In genomic region chr11:5251112-5251511, GRCm38 (mm10) we compare ENCODE assay signal across 32 mouse cellular contexts. TPM values are rescaled to one million over a fixed set of nuclear protein-coding genes. Genes with fewer than 3 reads are reported as not detected.
A peak's percentile ranks its signal among the peaks of the same experiment; 100 is the strongest.
DNase-seq lines count a peak whose midpoint lies in the region; ATAC-seq and TF ChIP-seq lines count a peak whose summit lies in the region.
"Had no signal": no experiment of that assay in that cellular context is flagged by ENCODE, and none has a peak within 500 bp of the region (broad histone marks: within the 10 kb centered on the region; RNA-seq: fewer than 3 reads in every experiment).

No protein-coding gene starts in this region.

- H3K79me2 ChIP-seq in C2C12 (ENCODE audit: control insufficient read depth, insufficient read depth): peaks cover 90% of the 10 kb centered on the region
- H3K79me2 ChIP-seq in myocyte (ENCODE audit: control insufficient read depth, insufficient read depth): peaks cover 91% of the 10 kb centered on the region

- H3K27ac ChIP-seq in limb, embryonic 14.5 days (replicated peaks; ENCODE audit: low read depth, low read length): 0 out of 2 replicates have a peak overlapping the region, but pooled peaks have one; percentile 33
- no peak overlapping the region for H3K27ac ChIP-seq in limb, embryonic 10.5 days
- H3K27ac ChIP-seq in embryonic facial prominence, embryonic 13.5 days: peak overlapping the region; percentile 76; the same call in 1 of the 2 replicates
- H3K27ac ChIP-seq: heart, adult 2 months; heart, embryonic 13.5 days; hindbrain, embryonic 10.5 days; hindbrain, embryonic 15.5 days; left cerebral cortex, adult 2 months; liver, embryonic 14.5 days; macrophage; neural tube, embryonic 15.5 days had no signal

- WGBS in limb, embryonic 14.5 days: 58% methylated on average over 6 of the region's 6 CpGs
- 75% methylated on average over 6 of the region's 6 CpGs for WGBS in limb, embryonic 10.5 days
- 19% methylated on average over 6 of the region's 6 CpGs for WGBS in embryonic facial prominence, embryonic 13.5 days

- no peaks in the 10 kb centered on the region for H3K9me3 ChIP-seq in limb, embryonic 14.5 days (ENCODE audit: control insufficient read depth, low read length)
- no peaks in the 10 kb centered on the region for H3K9me3 ChIP-seq in limb, embryonic 10.5 days (replicated peaks)
- H3K9me3 ChIP-seq in embryonic facial prominence, embryonic 13.5 days: no peaks in the 10 kb centered on the region
- H3K9me3 ChIP-seq: embryonic facial prominence, embryonic 12.5 days; G1E; heart, embryonic 13.5 days; hindbrain, embryonic 10.5 days; hindbrain, embryonic 15.5 days; neural tube, embryonic 15.5 days; stomach, embryonic 15.5 days had no signal

- peaks cover 26% of the 10 kb centered on the region for H3K4me1 ChIP-seq in limb, embryonic 14.5 days (ENCODE audit: control insufficient read depth, insufficient read depth, low read length)
- peaks cover 46% of the 10 kb centered on the region for H3K4me1 ChIP-seq in limb, embryonic 10.5 days
- peaks cover 67% of the 10 kb centered on the region for H3K4me1 ChIP-seq in embryonic facial prominence, embryonic 13.5 days

- no peak overlapping the region for H3K4me2 ChIP-seq in limb, embryonic 14.5 days (replicated peaks; ENCODE audit: low read depth, low read length, severe bottlenecking)
- H3K4me2 ChIP-seq in embryonic facial prominence, embryonic 13.5 days: no peak overlapping the region
- H3K4me2 ChIP-seq in myocyte (ENCODE audit: low read depth): peak overlapping the region; percentile 65
- H3K4me2 ChIP-seq: embryonic facial prominence, embryonic 12.5 days; heart, embryonic 13.5 days; hindbrain, embryonic 15.5 days; neural tube, embryonic 15.5 days; stomach, embryonic 15.5 days had no signal

- H3K4me3 ChIP-seq in limb, embryonic 14.5 days (replicated peaks; ENCODE audit: low read length): no peak overlapping the region
- H3K4me3 ChIP-seq in limb, embryonic 10.5 days: no peak overlapping the region
- no peak overlapping the region for H3K4me3 ChIP-seq in C2C12 (ENCODE audit: insufficient read depth, poor library complexity, severe bottlenecking)
- no peak overlapping the region for H3K4me3 ChIP-seq in embryonic facial prominence, embryonic 13.5 days
- H3K4me3 ChIP-seq in myocyte: no peak overlapping the region
- H3K4me3 ChIP-seq: embryonic facial prominence, embryonic 12.5 days; heart, adult 2 months; heart, embryonic 13.5 days; hindbrain, embryonic 10.5 days; hindbrain, embryonic 15.5 days; left cerebral cortex, adult 2 months; neural tube, embryonic 15.5 days; stomach, embryonic 15.5 days had no signal

- no peaks in the 10 kb centered on the region for H3K27me3 ChIP-seq in limb, embryonic 14.5 days (ENCODE audit: control insufficient read depth, insufficient read depth, low read length)
- H3K27me3 ChIP-seq in limb, embryonic 10.5 days (ENCODE audit: low read depth, poor library complexity, severe bottlenecking): no peaks in the 10 kb centered on the region
- H3K27me3 ChIP-seq in C2C12 (ENCODE audit: control insufficient read depth, insufficient read depth, insufficient read length) (no peaks in the 10 kb centered on the region), myocyte (ENCODE audit: control insufficient read depth, insufficient read depth, insufficient read length) (no peaks in the 10 kb centered on the region)
- no peaks in the 10 kb centered on the region for H3K27me3 ChIP-seq in embryonic facial prominence, embryonic 13.5 days
- H3K27me3 ChIP-seq: embryonic facial prominence, embryonic 12.5 days; heart, embryonic 13.5 days; hindbrain, embryonic 15.5 days; neural tube, embryonic 15.5 days; stomach, embryonic 15.5 days had no signal

- ATAC-seq in limb, embryonic 14.5 days (ENCODE audit: low FRiP score, low read depth): 0 out of 2 replicates have a peak, but pooled peaks have one; percentile 50
- no peak for ATAC-seq in embryonic facial prominence, embryonic 13.5 days (ENCODE audit: insufficient number of reproducible peaks, insufficient read depth, low FRiP score, low TSS enrichment, low read depth)
- ATAC-seq: forebrain, embryonic 14.5 days; inflammation-experienced regulatory T-cells, adult 6 months had no signal

- H3K79me3 ChIP-seq in C2C12 (ENCODE audit: low read depth): peaks cover 31% of the 10 kb centered on the region

- TF ChIP-seq CTCF in C2C12 (IDR thresholded peaks at IDR 0.05; ENCODE audit: control insufficient read depth, insufficient read depth, insufficient read length): no peak

- no peak for DNase-seq in limb, embryonic 14.5 days (ENCODE audit: low spot score)
- DNase-seq in limb, embryonic 10.5 days (ENCODE audit: low spot score): no peak
- DNase-seq in adipocyte (ENCODE audit: low spot score): no peak
- no peak for DNase-seq in right cerebral cortex, postnatal 10 days (ENCODE audit: low spot score in 2 of 2)
- DNase-seq: adrenal gland, postnatal 10 days; cerebellum, adult 8-10 months; cerebellum, postnatal 25 days; heart, adult 2 months; heart, postnatal 14 days; kidney, adult 9 months; kidney, postnatal 25 days; liver; lung, adult 2 months; lung, postnatal 10 days; midbrain, embryonic 14.5 days; retina, postnatal 1 day; right cerebral cortex, postnatal 25 days had no signal

- no peak for TF ChIP-seq POLR2A in limb, embryonic 14.5 days (IDR thresholded peaks at IDR 0.05; ENCODE audit: borderline replicate concordance, extremely low read depth, insufficient read depth, insufficient read length)
- no peak for TF ChIP-seq POLR2A in myocyte (IDR thresholded peaks at IDR 0.05; ENCODE audit: insufficient read length, low read depth)

- H3ac ChIP-seq in C2C12 (ENCODE audit: control insufficient read depth, insufficient read length, low read depth): no peak overlapping the region
- H3ac ChIP-seq in myocyte (ENCODE audit: control insufficient read depth, insufficient read length): no peak overlapping the region

- no peak overlapping the region for H3K9ac ChIP-seq in limb, embryonic 14.5 days (ENCODE audit: low read depth, low read length, severe bottlenecking)
- H3K9ac ChIP-seq in embryonic facial prominence, embryonic 13.5 days: 0 out of 2 replicates have a peak overlapping the region, but pooled peaks have one; percentile 21
- H3K9ac ChIP-seq: embryonic facial prominence, embryonic 12.5 days; heart, embryonic 13.5 days; hindbrain, embryonic 15.5 days; liver, embryonic 14.5 days; neural tube, embryonic 15.5 days; stomach, embryonic 15.5 days had no signal

- no peaks in the 10 kb centered on the region for H3K36me3 ChIP-seq in limb, embryonic 14.5 days (ENCODE audit: control insufficient read depth, insufficient read depth, low read length)
- H3K36me3 ChIP-seq in limb, embryonic 10.5 days: no peaks in the 10 kb centered on the region
- H3K36me3 ChIP-seq in C2C12 (ENCODE audit: control insufficient read depth, insufficient read depth) (no peaks in the 10 kb centered on the region), myocyte (ENCODE audit: control insufficient read depth, insufficient read depth) (no peaks in the 10 kb centered on the region)
- no peaks in the 10 kb centered on the region for H3K36me3 ChIP-seq in embryonic facial prominence, embryonic 13.5 days
- H3K36me3 ChIP-seq: embryonic facial prominence, embryonic 12.5 days; G1E; heart, embryonic 13.5 days; hindbrain, embryonic 10.5 days; hindbrain, embryonic 15.5 days; neural tube, embryonic 15.5 days; stomach, embryonic 15.5 days had no signal

TF ChIP-seq in C2C12, 6 proteins besides CTCF, POLR2A, EP300 and RAD21:
- TF ChIP-seq MAX (IDR thresholded peaks at IDR 0.05) (no peak), MYOD1 (IDR thresholded peaks at IDR 0.05; ENCODE audit: control insufficient read depth, insufficient read length, low read depth) (peak; percentile 76)
TF ChIP-seq in C2C12: peak in this region for 1.

TF ChIP-seq in myocyte, 11 proteins besides CTCF, POLR2A, EP300 and RAD21:
- no peak for TF ChIP-seq REST (IDR thresholded peaks at IDR 0.05; ENCODE audit: insufficient read depth, insufficient read length)
- TF ChIP-seq MYOD1 (IDR thresholded peaks at IDR 0.05; ENCODE audit: control insufficient read depth in 1 of 3, insufficient read length in 2 of 3, low read depth in 2 of 3): peak in 2 of 3 experiments; percentile 85
- peak in 2 of 3 experiments; percentile 30 to 88 for TF ChIP-seq MYOG (IDR thresholded peaks at IDR 0.05; ENCODE audit: control insufficient read depth in 1 of 3, insufficient read depth in 1 of 3, insufficient read length in 2 of 3, low read depth in 2 of 3)

RNA-seq across cellular contexts. Expression of gene Kremen1, which starts 10.2 kb away (rescaled TPM):
- 30.9 and 36.8 TPM in 2 replicates for polyA plus RNA-seq in limb, embryonic 14.5 days (2012; rRNA removed)
- 20.8 and 23.7 TPM in 2 replicates for polyA plus RNA-seq in limb, embryonic 14.5 days (2014; fragmentation: Nextera tagmentation; extraction: Ambion mirVana)
- polyA plus RNA-seq in limb, embryonic 10.5 days (2016; fragmentation: Nextera tagmentation; extraction: Ambion mirVana): 16.8 and 17.8 TPM in 2 replicates
- polyA plus RNA-seq in C2C12 (2012; fragmentation: generic; extraction: Trizol) (43.5 TPM), myocyte (2012; fragmentation: generic; extraction: Trizol) (79.3 TPM)
- polyA plus RNA-seq in embryonic facial prominence, embryonic 13.5 days (2015; fragmentation: Nextera tagmentation; extraction: Ambion mirVana): 23.8 and 25.1 TPM in 2 replicates
